Mouse (Mus musculus) ES-Bruce4 (cell line): ENCODE results near the gene Nav3. TPM values are rescaled to one million over a fixed set of nuclear protein-coding genes. Genes with fewer than 3 reads are reported as not detected.

Source experiments
- H3K27ac ChIP-seq: 2 replicates; pipeline ENCODE4 v1.5.1; 2012; ENCODE audit warnings: low read length, inconsistent platforms; ENCODE audit not compliant: insufficient read depth
- H3K27me3 ChIP-seq: 2 replicates; pipeline ENCODE4 v1.6.1; 2012; ENCODE audit warnings: mild to moderate bottlenecking, low read length, inconsistent platforms; ENCODE audit not compliant: control insufficient read depth, poor library complexity, insufficient read depth, severe bottlenecking
- H3K36me3 ChIP-seq: 2 replicates; pipeline ENCODE4 v1.6.1; 2012; ENCODE audit warnings: inconsistent platforms, mild to moderate bottlenecking, low read length, moderate library complexity; ENCODE audit not compliant: control insufficient read depth, poor library complexity, insufficient read depth, severe bottlenecking
- H3K4me1 ChIP-seq: one replicate; pipeline ENCODE4 v1.8.1; 2011; ENCODE audit warnings: low read length; ENCODE audit not compliant: control insufficient read depth, insufficient read depth
- H3K4me3 ChIP-seq: 2 replicates; pipeline ENCODE4 v1.5.1; 2011; ENCODE audit warnings: low read depth, mild to moderate bottlenecking, low read length
- H3K9ac ChIP-seq: 2 replicates; pipeline ENCODE4 v1.6.1; 2012; ENCODE audit warnings: low read depth, mild to moderate bottlenecking, inconsistent platforms; ENCODE audit not compliant: poor library complexity, severe bottlenecking
- H3K9me3 ChIP-seq: replicated peaks from 2 replicates; pipeline ENCODE4 v1.6.1; 2012; ENCODE audit warnings: mild to moderate bottlenecking, low read length, inconsistent platforms; ENCODE audit not compliant: control insufficient read depth, poor library complexity, insufficient read depth, severe bottlenecking
- CTCF ChIP-seq: IDR thresholded peaks from one replicate; pipeline ENCODE4 v1.8.1; 2011; ENCODE audit warnings: low read depth, low read length
- EP300 ChIP-seq: IDR thresholded peaks from 2 replicates; pipeline ENCODE4 v1.6.1; 2011; ENCODE audit warnings: low read depth, low read length; ENCODE audit not compliant: insufficient read depth
- POLR2A ChIP-seq: IDR thresholded peaks from one replicate; pipeline ENCODE4 v1.8.1; 2011; ENCODE audit warnings: low read length; ENCODE audit not compliant: insufficient read depth
- polyA plus RNA-seq: library from polyadenylated mRNA; stranded (reverse); fragments of >200 nt; gene quantifications from 2 replicates; pipeline ENCODE4 v1.2.4, GENCODE M21; 2011; ENCODE audit warnings: low read depth; ENCODE audit not compliant: missing spikeins, insufficient read depth, insufficient read length

Nav3 gene
- polyA plus RNA-seq, 1 experiment, result 0.36 TPM

DNA sequence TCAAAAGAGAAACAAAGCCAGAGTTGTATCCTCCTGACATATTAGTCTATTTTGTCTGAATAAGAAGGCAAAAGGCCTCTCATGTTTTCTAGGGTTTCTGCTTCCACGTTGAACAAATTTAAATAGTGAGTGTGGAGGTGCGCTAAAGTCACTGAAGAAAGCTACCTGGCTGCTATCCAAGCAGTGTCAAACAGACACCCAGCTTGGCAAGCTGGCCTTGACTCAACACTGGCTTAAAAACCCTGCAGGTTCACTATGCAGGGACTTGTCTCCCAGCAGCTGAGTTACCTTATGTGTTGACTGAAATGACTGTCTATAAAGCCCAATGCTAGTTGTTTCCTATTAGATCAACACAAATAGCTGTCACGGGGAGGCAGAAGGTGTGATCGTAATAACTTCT is 612.3 kb downstream of the Nav3 start:
- Histone ChIP-seq H3K4me3 (no peak overlapping the region), H3K9me3 (no peaks in the 10 kb centered on the region), H3K36me3 (no peaks in the 10 kb centered on the region), H3K27me3 (no peaks in the 10 kb centered on the region), H3K27ac (no peak overlapping the region), H3K4me1 (no peaks in the 10 kb centered on the region), H3K9ac (no peak overlapping the region)
- TF ChIP-seq CTCF, result no peak
- TF ChIP-seq POLR2A, result no peak
- no peak for TF ChIP-seq EP300

DNA sequence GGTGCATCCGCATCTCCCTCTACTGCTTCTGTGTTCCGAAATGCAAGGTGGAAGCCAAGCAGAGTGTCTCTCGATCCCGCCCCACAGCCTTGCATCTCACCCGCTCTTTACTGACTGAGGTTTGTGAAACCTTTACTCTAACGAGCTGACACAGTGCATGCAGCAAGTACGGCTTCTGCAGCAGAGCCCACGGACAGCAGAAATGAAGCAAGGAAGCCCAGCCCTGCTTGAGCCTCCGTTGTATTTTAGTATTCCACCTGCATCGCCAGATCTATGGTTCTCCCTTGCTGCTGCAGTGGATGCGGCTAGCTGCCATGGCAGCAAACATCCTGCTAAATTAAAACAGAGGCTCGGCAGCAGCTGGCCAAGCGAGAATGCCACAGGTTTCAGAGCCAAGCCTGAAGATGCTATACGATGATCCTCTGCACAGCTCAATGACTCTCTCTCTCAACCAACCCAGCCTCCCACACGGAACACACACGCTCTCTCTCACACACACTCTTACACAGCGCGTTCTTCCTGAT is 623.2 kb downstream of the Nav3 start:
- H3K36me3 ChIP-seq, result no peaks in the 10 kb centered on the region
- H3K9ac ChIP-seq, result no peak overlapping the region
- TF ChIP-seq CTCF (no peak), POLR2A (no peak), EP300 (no peak)
- H3K27me3 ChIP-seq, result peaks cover 1% of the 10 kb centered on the region; the same call in 1 of the 2 replicates
- no peak overlapping the region for H3K27ac ChIP-seq
- no peaks in the 10 kb centered on the region for H3K9me3 ChIP-seq
- no peaks in the 10 kb centered on the region for H3K4me1 ChIP-seq
- H3K4me3 ChIP-seq, result no peak overlapping the region

DNA sequence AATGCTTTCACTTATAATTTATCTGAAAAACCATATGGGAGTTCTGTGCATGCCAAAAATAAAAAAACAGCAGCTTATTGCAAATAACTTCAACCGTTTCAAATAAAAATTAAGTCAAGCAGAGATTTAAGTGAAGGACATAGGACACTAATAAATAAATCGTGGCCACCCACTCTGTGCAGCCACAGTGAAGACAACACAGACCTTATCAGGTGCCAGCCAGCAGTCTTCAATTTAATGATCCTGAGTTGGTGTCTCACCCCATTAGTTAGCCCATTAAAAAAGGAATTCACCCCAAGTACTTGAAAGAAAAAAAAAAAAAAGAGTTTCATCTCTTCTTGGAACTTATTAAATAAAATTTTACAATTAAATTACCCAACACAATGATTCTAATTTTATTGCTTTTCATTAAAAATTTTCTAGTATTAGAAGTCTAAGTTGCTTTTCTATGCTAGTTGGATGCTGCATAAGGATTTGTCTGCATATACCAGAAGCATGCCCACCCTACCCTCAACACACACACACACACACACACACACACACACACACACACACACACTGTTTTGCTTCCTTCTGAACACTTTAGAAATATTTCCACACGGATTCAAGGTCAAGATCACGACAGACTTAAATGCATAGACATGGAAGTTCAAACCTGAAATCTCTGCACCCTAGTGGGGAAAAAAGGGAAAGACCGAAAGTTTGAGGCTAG is 649.1 kb downstream of the Nav3 start:
- TF ChIP-seq CTCF (no peak), POLR2A (no peak), EP300 (no peak)
- Histone ChIP-seq H3K27me3 (no peaks in the 10 kb centered on the region), H3K9me3 (no peaks in the 10 kb centered on the region), H3K36me3 (no peaks in the 10 kb centered on the region), H3K27ac (no peak overlapping the region), H3K4me1 (no peaks in the 10 kb centered on the region), H3K4me3 (no peak overlapping the region), H3K9ac (no peak overlapping the region)

DNA sequence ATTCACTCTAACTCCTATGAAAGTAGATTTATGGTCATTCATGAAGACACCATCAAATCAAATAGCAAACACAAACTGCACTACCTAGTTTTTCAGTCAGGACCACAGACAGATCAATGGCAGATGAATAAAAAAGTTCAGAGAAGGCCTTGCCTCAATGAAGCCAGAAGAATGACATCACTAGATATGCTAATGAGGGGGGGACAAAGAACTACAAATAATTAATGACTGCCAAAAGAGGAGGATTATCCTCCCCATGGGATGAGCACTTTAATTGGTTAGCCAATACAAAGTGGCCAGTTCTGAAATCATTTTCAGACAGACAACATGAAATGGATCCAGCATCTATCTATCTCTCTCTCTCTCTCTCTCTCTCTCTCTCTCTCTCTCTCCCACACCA is 652.6 kb downstream of the Nav3 start:
- Histone ChIP-seq H3K9ac (no peak overlapping the region), H3K27me3 (no peaks in the 10 kb centered on the region), H3K4me1 (no peaks in the 10 kb centered on the region), H3K27ac (no peak overlapping the region), H3K9me3 (no peaks in the 10 kb centered on the region), H3K36me3 (no peaks in the 10 kb centered on the region), H3K4me3 (no peak overlapping the region)
- TF ChIP-seq EP300 (no peak), CTCF (no peak), POLR2A (no peak)

DNA sequence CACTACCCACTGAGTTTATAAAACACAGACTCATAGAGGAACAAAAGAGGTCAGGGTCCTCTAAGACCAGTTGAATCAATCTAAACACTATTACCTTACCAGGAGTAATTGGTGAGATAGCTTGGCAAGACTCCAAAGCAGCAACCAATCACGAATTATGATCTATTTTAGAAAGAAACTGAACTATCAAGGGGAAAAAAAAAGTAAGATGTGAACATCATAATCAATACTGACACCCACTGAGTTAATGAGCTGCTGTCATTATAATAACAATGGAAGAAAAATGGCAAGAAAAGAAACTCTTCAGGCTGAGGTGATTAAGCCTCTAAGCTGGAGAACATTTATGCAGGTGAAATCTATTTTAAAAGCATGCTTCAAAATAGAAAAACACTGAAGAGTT is 653.8 kb downstream of the Nav3 start:
- no peaks in the 10 kb centered on the region for H3K9me3 ChIP-seq
- H3K27me3 ChIP-seq, result no peaks in the 10 kb centered on the region
- H3K4me3 ChIP-seq, result no peak overlapping the region
- no peaks in the 10 kb centered on the region for H3K4me1 ChIP-seq
- H3K9ac ChIP-seq, result no peak overlapping the region
- TF ChIP-seq CTCF (no peak), EP300 (no peak), POLR2A (no peak)
- no peak overlapping the region for H3K27ac ChIP-seq
- no peaks in the 10 kb centered on the region for H3K36me3 ChIP-seq

DNA sequence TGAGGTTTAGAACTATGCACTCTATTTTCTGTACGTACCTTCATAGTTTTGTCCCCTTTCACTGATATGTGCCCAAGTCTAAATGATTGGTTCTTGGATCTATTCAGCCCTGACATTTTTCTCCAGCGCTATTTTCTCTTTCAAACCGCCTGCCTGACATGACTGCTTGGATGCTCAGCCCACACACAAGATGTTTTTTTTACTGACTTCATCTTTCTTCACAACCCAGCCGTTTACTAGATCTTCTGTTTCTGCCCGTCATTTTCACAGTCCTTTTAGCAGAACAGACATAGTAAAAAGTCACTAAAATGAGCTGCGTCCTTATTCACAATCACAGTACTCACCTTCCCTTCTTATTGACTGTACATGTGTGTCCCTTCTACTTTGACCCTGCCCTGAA is 656.8 kb downstream of the Nav3 start:
- no peaks in the 10 kb centered on the region for H3K4me1 ChIP-seq
- no peaks in the 10 kb centered on the region for H3K9me3 ChIP-seq
- no peak overlapping the region for H3K4me3 ChIP-seq
- H3K9ac ChIP-seq, result no peak overlapping the region
- no peaks in the 10 kb centered on the region for H3K27me3 ChIP-seq
- no peak overlapping the region for H3K27ac ChIP-seq
- TF ChIP-seq EP300 (no peak), POLR2A (no peak), CTCF (no peak)
- no peaks in the 10 kb centered on the region for H3K36me3 ChIP-seq
